Mouse (Mus musculus) embryonic stem cell, embryonic (primary cell): ENCODE data around the gene Aldh16a1.

ENCODE experiments used
- CTCF ChIA-PET, 4 experiments: fragments of 300-600 bp in 2 of 4; fragments of 350-600 bp in 2 of 4; sonication (Branson Sonifier 250); formaldehyde crosslinking; loops; one replicate each; lab custom pipeline; 2022; ENCODE audit warnings: inconsistent platforms in 2 of 4; lab: Charles Lee
- POLR2A ChIA-PET, 4 experiments: fragments of 300-600 bp in 2 of 4; fragments of 350-600 bp in 2 of 4; sonication (Branson Sonifier 250); formaldehyde crosslinking; loops; one replicate each; lab custom pipeline; 2022; ENCODE audit warnings: antibody characterized with exemption in 4 of 4, inconsistent platforms in 1 of 4; lab: Charles Lee

Aldh16a1 gene

GRCm38 (mm10) chr7:45139904-45140723, 14.3 kb downstream of the Aldh16a1 start:
- ChIA-PET POLR2A (interaction anchor here in 3 of 4 experiments (0.6 to 2.0 kb wide), 10 partner anchors 10 to 323 kb away, joined by 3 to 7 read pairs (median 4); partner anchors contain the start of genes Aldh16a1 (in 1 of the 3) and Rps11 (in 1 of the 3)), CTCF (interaction anchor here in 3 of 4 experiments (0.6 to 1.6 kb wide), 4 partner anchors 11 to 213 kb away, joined by 3 to 6 read pairs (median 4); no protein-coding TSS in a partner anchor)

GRCm38 (mm10) chr7:45138403-45138802, 16.0 kb downstream of the Aldh16a1 start:
- CTCF ChIA-PET: interaction anchor here in 1 of 4 experiments (2.6 kb wide), 1 partner anchor 57 kb away, joined by 26 read pairs; no protein-coding TSS in a partner anchor
- POLR2A ChIA-PET: interaction anchor here in 2 of 4 experiments (1.0 to 2.6 kb wide), 4 partner anchors 8 to 59 kb away, joined by 3 to 32 read pairs (median 6); partner anchors contain the start of gene Rps11 (in 1 of the 2)

- ChIA-PET POLR2A (interaction anchor here (0.6 to 2.6 kb wide), 23 partner anchors 9 to 267 kb away, joined by 3 to 32 read pairs (median 4); partner anchors contain the start of genes Aldh16a1 (in 3 of the 4), Pih1d1 (in 2 of the 4), Fcgrt (in 1 of the 4) and Ptov1 (in 1 of the 4)), CTCF (interaction anchor here (0.6 to 2.6 kb wide), 13 partner anchors 12 to 208 kb away, joined by 3 to 26 read pairs (median 3); partner anchors contain the start of genes Rcn3 (in 2 of the 4), Aldh16a1 (in 1 of the 4), Ap2a1 (in 1 of the 4) and Pih1d1 (in 1 of the 4))
Measured at GRCm38 (mm10) chr7:45137171-45138006, 17.0 kb downstream of the Aldh16a1 start.

GRCm38 (mm10) chr7:45135993-45136567, 18.3 kb downstream of the Aldh16a1 start, which contains the start of the genes Gm45713 and Flt3l:
Gene Gm45713 (minus strand): TSS chr7:45136231.
Gene Flt3l (minus strand): TSS chr7:45136432.
- ChIA-PET POLR2A (interaction anchor here (0.7 to 2.6 kb wide), 30 partner anchors 8 to 324 kb away, joined by 3 to 32 read pairs (median 4); partner anchors contain the start of genes Rps11 (in 2 of the 4), Aldh16a1 (in 1 of the 4), Fcgrt (in 1 of the 4) and Ftl1 (in 1 of the 4)), CTCF (interaction anchor here (0.6 to 2.6 kb wide), 61 partner anchors 8 to 1350 kb away, joined by 3 to 26 read pairs (median 3); partner anchors contain the start of genes Rcn3 (in 3 of the 4), Aldh16a1 (in 2 of the 4), Akt1s1 (in 1 of the 4) and Ap2a1 (in 1 of the 4))

- ChIA-PET POLR2A (interaction anchor here in 3 of 4 experiments (0.6 to 2.0 kb wide), 23 partner anchors 7 to 226 kb away, joined by 3 to 45 read pairs (median 6); partner anchors contain the start of genes Aldh16a1 (in 2 of the 3), Pih1d1 (in 2 of the 3), Rps11 (in 2 of the 3) and Ccdc155 (in 1 of the 3)), CTCF (interaction anchor here in 3 of 4 experiments (0.6 to 1.6 kb wide), 8 partner anchors 42 to 485 kb away, joined by 3 to 8 read pairs (median 4); partner anchors contain the start of gene Irf3 (in 1 of the 3))
Measured at GRCm38 (mm10) chr7:45135370-45135769, 19.0 kb downstream of the Aldh16a1 start.

DNA sequence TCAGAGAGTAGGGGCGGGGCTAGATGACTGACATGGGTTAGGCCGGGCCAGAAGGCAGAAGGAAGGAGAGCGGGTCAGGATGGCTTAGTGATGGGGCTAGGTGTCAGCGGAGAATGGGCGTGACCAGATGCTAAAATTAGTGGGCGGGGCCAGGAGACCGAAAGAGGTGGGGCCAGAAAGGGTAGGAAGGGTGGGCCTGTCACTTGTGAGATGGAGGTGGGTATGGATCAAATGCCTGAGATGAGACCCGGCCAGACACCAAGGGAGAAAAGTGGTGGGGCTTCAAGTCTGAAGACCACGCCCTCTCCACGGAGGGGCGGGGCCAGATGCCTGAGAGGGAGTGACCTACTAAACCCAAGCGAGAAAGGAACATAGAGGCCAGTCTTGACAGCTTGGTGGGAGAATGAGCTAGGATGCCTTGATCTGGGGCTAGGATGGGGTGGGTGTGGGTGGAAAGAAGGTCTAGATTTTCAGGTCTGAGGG, 19.8 kb downstream of the Aldh16a1 start:
- CTCF ChIA-PET: interaction anchor here (0.6 to 1.6 kb wide), 28 partner anchors 16 to 484 kb away, joined by 3 to 8 read pairs (median 4); partner anchors contain the start of genes Kcna7 (in 2 of the 4), Aldh16a1 (in 1 of the 4), Ccdc155 (in 1 of the 4) and Irf3 (in 1 of the 4)
- POLR2A ChIA-PET: interaction anchor here (0.6 to 2.0 kb wide), 51 partner anchors 8 to 261 kb away, joined by 3 to 45 read pairs (median 4); partner anchors contain the start of genes Aldh16a1 (in 3 of the 4), Pih1d1 (in 3 of the 4), Prmt1 (in 2 of the 4) and Rcn3 (in 2 of the 4)

DNA sequence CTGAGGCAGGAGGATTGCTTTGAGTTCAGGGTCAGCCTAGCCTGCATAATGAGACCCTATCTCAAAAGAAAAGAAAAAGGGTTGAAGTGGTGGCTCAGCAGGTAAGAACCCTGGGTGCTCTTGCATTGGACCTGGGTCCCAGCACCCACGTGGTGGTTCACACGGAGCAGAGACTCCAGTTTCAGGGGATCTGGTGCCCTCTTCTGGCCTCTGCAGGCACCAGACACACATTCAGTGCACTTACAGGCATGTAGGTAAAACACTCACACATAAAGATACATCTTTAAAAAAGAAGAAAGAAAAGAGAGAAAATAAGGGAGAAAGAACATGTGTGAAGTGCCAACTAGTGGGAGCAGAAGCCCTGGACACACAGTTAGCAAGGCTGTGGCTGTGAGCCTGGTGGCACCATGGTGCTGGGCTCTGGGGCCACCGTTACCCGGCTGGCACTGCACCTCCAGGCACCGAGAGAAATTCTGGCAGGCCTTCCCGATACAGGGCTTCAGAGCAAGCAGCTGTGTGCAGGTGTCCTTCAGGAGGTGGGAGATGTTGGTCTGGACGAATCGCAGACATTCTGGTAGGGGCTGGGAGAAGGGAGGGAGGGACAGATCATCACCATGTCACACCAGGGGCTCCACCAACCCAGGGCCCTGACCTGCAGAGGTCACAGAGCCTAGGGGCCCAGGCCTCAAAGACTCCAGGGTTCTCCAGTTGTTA, 20.8 kb downstream of the Aldh16a1 start:
- ChIA-PET POLR2A (interaction anchor here (0.7 to 2.0 kb wide), 44 partner anchors 8 to 262 kb away, joined by 3 to 45 read pairs (median 4); partner anchors contain the start of genes Aldh16a1 (in 3 of the 4), Pih1d1 (in 3 of the 4), Prmt1 (in 2 of the 4) and Rcn3 (in 2 of the 4)), CTCF (interaction anchor here in 3 of 4 experiments (0.7 to 1.6 kb wide), 17 partner anchors 17 to 314 kb away, joined by 3 to 8 read pairs (median 4); partner anchors contain the start of genes Kcna7 (in 2 of the 3), Aldh16a1 (in 1 of the 3), Ccdc155 (in 1 of the 3) and Pih1d1 (in 1 of the 3))

DNA sequence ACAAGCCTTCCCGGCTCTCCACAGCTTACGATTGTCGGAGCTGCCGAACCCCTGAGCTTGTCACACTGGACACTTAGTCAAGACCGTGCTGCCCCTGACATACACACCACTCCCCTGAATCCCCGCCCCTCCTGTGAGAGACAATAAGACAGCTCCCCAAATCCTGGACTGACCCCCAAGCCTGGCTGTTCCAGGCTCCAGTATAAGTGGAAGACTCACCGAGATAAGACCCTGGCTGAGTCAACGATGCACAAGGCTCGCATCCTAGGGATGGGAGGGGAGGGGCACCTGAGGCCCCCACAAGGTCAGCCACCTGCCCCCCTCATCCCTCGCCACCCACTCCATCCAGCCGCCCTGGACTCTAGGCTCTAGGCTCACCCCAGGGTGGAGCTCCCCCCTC, 22.5 kb downstream of the Aldh16a1 start:
- ChIA-PET CTCF (interaction anchor here in 2 of 4 experiments (0.5 to 1.4 kb wide), 4 partner anchors 41 to 319 kb away, joined by 3 to 5 read pairs (median 4); no protein-coding TSS in a partner anchor), POLR2A (interaction anchor here in 3 of 4 experiments (0.6 to 16.5 kb wide), 42 partner anchors 8 to 317 kb away, joined by 3 to 596 read pairs (median 4); partner anchors contain the start of genes Aldh16a1 (in 2 of the 3), Fcgrt (in 2 of the 3), Pih1d1 (in 2 of the 3) and Prmt1 (in 2 of the 3))

DNA sequence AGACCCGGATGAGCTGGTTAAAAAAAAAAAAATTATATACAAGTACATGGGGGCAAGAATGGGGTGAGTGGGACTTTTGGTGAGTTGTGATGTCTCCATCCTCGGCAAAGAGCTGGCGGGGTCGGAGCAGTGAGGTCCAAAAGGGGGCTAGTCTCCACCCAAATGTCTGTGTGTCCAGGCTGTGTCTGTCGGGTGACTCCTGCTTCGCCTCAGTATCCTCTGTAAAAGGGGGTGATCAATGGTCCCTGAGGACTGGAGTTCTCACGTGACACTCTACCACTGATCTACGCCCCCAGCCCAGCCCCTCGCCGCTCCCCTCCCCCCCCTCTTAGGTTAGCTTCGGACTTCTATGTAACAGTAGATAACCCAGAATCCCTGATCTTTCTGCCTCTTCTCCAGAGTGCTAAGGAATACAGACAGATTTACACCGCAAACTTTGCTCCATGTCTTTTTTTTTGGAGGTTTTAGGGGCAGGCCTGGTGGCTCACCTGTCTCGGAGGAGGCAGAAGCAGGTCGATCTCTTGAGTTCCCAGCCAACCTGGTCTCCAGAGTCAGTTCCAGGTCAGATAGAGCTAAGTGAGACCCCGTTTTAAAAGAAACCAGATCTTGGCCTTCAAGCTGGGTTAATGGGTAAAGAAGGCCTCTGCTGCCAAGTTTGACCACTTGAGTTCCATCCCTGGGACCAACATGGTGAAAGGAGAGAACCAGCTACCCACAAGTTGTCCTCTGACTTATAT, 24.4 kb downstream of the Aldh16a1 start:
- POLR2A ChIA-PET: interaction anchor here in 3 of 4 experiments (0.5 to 16.5 kb wide), 77 partner anchors 9 to 571 kb away, joined by 3 to 596 read pairs (median 5); partner anchors contain the start of genes Aldh16a1 (in 3 of the 3), Pih1d1 (in 3 of the 3), Prmt1 (in 3 of the 3) and Rras (in 3 of the 3)
- CTCF ChIA-PET: interaction anchor here in 2 of 4 experiments (0.6 to 2.2 kb wide), 7 partner anchors 26 to 212 kb away, joined by 3 to 7 read pairs (median 3); no protein-coding TSS in a partner anchor

DNA sequence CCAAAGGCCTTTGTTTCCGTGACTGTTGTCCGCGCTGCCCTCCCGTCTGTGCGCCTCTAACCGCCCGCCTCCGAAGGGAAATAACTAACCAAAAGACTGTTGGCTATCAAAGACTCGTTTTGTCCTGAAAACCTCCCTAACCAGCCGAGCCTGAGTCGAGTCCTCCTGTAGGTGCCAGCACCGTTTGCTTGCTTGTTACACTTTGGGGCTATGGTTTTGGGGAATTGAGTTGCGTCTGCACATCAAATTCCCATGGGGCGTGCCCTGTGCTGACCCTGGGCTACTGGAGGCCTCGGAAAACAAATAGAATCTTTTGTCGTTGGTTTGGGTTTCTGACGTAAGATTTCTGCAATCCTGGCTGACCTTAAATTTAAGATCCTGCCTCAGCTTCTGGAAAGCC, 25.1 kb downstream of the Aldh16a1 start:
- ChIA-PET CTCF (interaction anchor here in 3 of 4 experiments (0.5 to 2.2 kb wide), 6 partner anchors 10 to 258 kb away, joined by 3 to 7 read pairs (median 4); partner anchors contain the start of genes Aldh16a1 (in 1 of the 3) and Pih1d1 (in 1 of the 3)), POLR2A (interaction anchor here in 3 of 4 experiments (0.5 to 16.5 kb wide), 62 partner anchors 9 to 572 kb away, joined by 3 to 596 read pairs (median 6); partner anchors contain the start of genes Aldh16a1 (in 3 of the 3), Pih1d1 (in 3 of the 3), Prmt1 (in 3 of the 3) and Rras (in 3 of the 3))

DNA sequence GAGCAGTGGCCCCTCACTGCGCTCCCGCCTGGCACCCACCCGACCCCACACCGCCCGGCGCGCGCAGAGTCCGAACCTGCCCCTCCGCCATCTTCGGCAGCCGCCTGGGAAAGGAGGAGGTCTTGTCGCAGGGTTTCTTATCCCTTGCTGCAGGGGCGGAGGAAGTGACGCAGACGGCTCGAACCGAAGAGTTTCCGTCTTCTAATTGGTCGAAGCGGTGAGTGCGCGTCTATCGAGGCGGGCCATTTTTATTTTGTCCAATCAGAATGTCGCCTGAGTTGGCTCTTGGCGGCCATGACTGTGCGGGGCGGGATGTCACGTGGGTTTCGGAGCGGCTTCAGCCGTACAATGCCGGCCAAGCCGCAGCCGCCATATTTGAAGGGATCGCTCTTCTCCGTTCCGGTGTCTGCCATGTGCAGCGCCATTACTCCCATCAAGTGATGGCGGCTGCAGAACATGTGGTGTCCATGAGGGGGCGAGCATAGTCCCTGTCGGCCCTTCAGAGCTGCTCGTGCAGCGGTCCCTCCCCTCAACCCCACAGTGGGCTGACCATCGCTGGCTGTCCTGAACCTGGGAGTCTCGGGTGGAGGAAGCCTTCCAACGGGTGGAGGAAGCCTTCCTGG, 25.6 kb downstream of the Aldh16a1 start, which contains the start of gene Rpl13a:
Gene Rpl13a, minus strand, starts transcription at position 138 of the 623 bp plus-strand sequence.
- CTCF ChIA-PET: interaction anchor here in 3 of 4 experiments (0.5 to 1.0 kb wide), 3 partner anchors 11 to 257 kb away, joined by 3 to 5 read pairs (median 3); partner anchors contain the start of genes Aldh16a1 (in 1 of the 3) and Pih1d1 (in 1 of the 3)
- POLR2A ChIA-PET: interaction anchor here in 3 of 4 experiments (0.5 to 16.5 kb wide), 59 partner anchors 8 to 572 kb away, joined by 3 to 596 read pairs (median 6); partner anchors contain the start of genes Aldh16a1 (in 3 of the 3), Pih1d1 (in 3 of the 3), Rras (in 3 of the 3) and Fcgrt (in 2 of the 3)

GRCm38 (mm10) chr7:45127700-45128224, 26.6 kb downstream of the Aldh16a1 start:
- CTCF ChIA-PET: interaction anchor here in 1 of 4 experiments (1.1 kb wide), 1 partner anchor 9 kb away, joined by 3 read pairs; the partner anchor contains the start of genes Flt3l and Gm45713
- POLR2A ChIA-PET: interaction anchor here in 3 of 4 experiments (0.6 to 16.5 kb wide), 46 partner anchors 8 to 423 kb away, joined by 3 to 596 read pairs (median 5); partner anchors contain the start of genes Aldh16a1 (in 3 of the 3), Pih1d1 (in 3 of the 3), Prmt1 (in 3 of the 3) and Fcgrt (in 2 of the 3)
